Mouse (Mus musculus) layer of hippocampus, adult 9-11 months (tissue): Measurements from ENCODE around the gene Gm11627.
"Not testable (repeated sequence)": the region's sequence is repeated elsewhere in the genome, so short reads cannot be mapped to it uniquely, and the experiment has no call there.

Experiments
- DNase-seq: peaks from one replicate; pipeline ENCODE4 v3.0.0; 2022

The Gm11627 gene

GRCm38 (mm10) chr11:102579165-102580033 lies at the start of gene Gm11627:
TSS of gene Gm11627 (minus strand) at chr11:102579461.
- no peak for DNase-seq

- DNase-seq, result no peak
These were observed 49.3 kb upstream of the Gm11627 start for GRCm38 (mm10) chr11:102628529-102628928.

GRCm38 (mm10) chr11:102627171-102627931 lies 48.1 kb upstream of the Gm11627 start:
- no peak for DNase-seq

- no peak for DNase-seq
These were observed 45.7 kb upstream of the Gm11627 start for GRCm38 (mm10) chr11:102624888-102625407.

GRCm38 (mm10) chr11:102623876-102624789 lies 44.9 kb upstream of the Gm11627 start:
- no peak for DNase-seq

- DNase-seq, result no peak
These were observed 40.2 kb upstream of the Gm11627 start for GRCm38 (mm10) chr11:102619449-102619848.

- DNase-seq, result no peak
These were observed 32.0 kb upstream of the Gm11627 start for GRCm38 (mm10) chr11:102611317-102611705.

- DNase-seq, result no peak
These were observed 31.5 kb upstream of the Gm11627 start for GRCm38 (mm10) chr11:102610675-102611316.

GRCm38 (mm10) chr11:102610260-102610659 lies 31.0 kb upstream of the Gm11627 start:
- no peak for DNase-seq

- DNase-seq, result no peak
These were observed 30.2 kb upstream of the Gm11627 start for GRCm38 (mm10) chr11:102609483-102609882.

GRCm38 (mm10) chr11:102608691-102609090 lies 29.4 kb upstream of the Gm11627 start:
- no peak for DNase-seq

- no peak for DNase-seq
These were observed 28.7 kb upstream of the Gm11627 start for GRCm38 (mm10) chr11:102607686-102608548.

- not testable (repeated sequence) for DNase-seq
These were observed 27.9 kb upstream of the Gm11627 start for GRCm38 (mm10) chr11:102607201-102607600.

GRCm38 (mm10) chr11:102606751-102607171 lies 27.5 kb upstream of the Gm11627 start:
- DNase-seq, result no peak

GRCm38 (mm10) chr11:102605553-102606416 lies 26.5 kb upstream of the Gm11627 start:
- no peak for DNase-seq

GRCm38 (mm10) chr11:102604777-102605552 lies 25.7 kb upstream of the Gm11627 start:
- DNase-seq, result no peak

GRCm38 (mm10) chr11:102604010-102604584 lies 24.8 kb upstream of the Gm11627 start, which contains the start of gene Fzd2:
TSS of gene Fzd2 (plus strand) at chr11:102604396.
- peak; percentile 85 for DNase-seq

GRCm38 (mm10) chr11:102603496-102603850 lies 24.2 kb upstream of the Gm11627 start:
- DNase-seq, result no peak
